Mouse (Mus musculus) G1E (cell line): Measurements from ENCODE around the gene Arrdc2.

Source experiments
- CTCF ChIP-seq: IDR thresholded peaks from 2 replicates; pipeline ENCODE4 v1.5.1; 2012; ENCODE audit warnings: low read depth, low read length, inconsistent platforms, mixed read lengths
- GATA1 ChIP-seq: IDR thresholded peaks from 2 replicates; pipeline ENCODE4 v1.6.1; 2012; ENCODE audit warnings: borderline replicate concordance, low read length, inconsistent platforms, mixed read lengths
- POLR2AphosphoS5 ChIP-seq: IDR thresholded peaks from 2 replicates; pipeline ENCODE4 v1.6.1; 2012; ENCODE audit warnings: low read depth, low read length, inconsistent platforms; ENCODE audit not compliant: insufficient replicate concordance

DNA sequence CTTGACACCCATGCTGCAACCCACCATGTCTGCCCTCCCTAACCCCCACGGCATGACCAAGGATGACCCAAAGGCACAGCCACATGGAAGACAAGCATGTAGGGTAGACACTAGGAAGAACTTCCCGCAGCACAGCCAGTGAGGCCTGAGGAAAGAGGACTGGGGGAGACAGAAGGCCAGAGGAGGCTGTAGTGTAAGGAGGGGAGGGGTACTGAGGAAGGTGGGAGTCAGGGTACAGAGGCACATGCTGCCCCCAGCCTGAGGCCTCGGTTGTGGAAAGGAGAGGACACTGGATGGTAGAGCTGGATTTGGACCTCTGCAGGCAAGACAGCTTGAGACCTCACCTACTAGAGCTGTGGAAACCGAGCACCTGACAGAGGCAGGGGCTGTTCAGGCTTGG, 11.4 kb upstream of the Arrdc2 start:
- TF ChIP-seq CTCF (no peak), GATA1 (no peak), POLR2AphosphoS5 (no peak)
